Mouse (Mus musculus): ENCODE measurements around the gene Ubr3. TPM values are rescaled to one million over a fixed set of nuclear protein-coding genes. Genes with fewer than 3 reads are reported as not detected.

The Ubr3 gene
- total and polyA plus RNA-seq, 3 experiments = 10.1 to 188 (median 25.3) TPM

DNA sequence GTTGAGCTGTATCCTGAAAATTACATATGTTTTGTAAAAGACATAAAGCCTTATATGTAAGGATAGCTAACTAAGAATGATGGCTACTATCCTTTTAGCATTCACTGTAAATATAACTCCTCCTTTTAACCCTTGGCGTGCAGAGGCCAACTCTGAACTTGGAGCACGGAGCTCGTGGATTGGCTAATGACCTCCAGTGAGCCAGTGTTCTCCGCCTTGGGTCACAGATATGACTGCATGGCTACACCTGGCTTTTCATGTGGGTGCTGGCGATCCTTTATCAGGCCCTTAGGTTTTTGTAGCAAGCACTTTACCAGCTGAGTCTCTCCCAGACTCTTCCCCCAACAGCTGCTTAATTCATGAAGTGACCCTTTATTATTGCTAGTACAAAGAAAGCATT, 42.6 kb downstream of the Ubr3 start:
- no peak overlapping the region for H3K27ac ChIP-seq (ENCODE audit: control insufficient read depth, low read depth, low read length)

GRCm38 (mm10) chr2:69941391-69942030, 44.5 kb downstream of the Ubr3 start:
- H3K27me3 ChIP-seq (ENCODE audit: control insufficient read depth in 1 of 2, insufficient read depth in 2 of 2, low read length in 2 of 2) = no peaks in the 10 kb centered on the region
- H3K79me2 ChIP-seq (ENCODE audit: control insufficient read depth, insufficient read depth, low read length, poor library complexity) = no peaks in the 10 kb centered on the region; the same call in 1 of the 2 replicates
- no peak overlapping the region for H3K9ac ChIP-seq (ENCODE audit: control insufficient read depth, low read depth, low read length, poor library complexity, severe bottlenecking)
- H3K9me3 ChIP-seq (replicated peaks; ENCODE audit: insufficient read depth, low read length) = no peaks in the 10 kb centered on the region
- H3K27ac ChIP-seq (ENCODE audit: control insufficient read depth, low read depth, low read length) = no peak overlapping the region
- DNase-seq (ENCODE audit: low read depth, low spot score) = no peak
- H3K4me1 ChIP-seq (ENCODE audit: control insufficient read depth in 1 of 2, insufficient read depth in 2 of 2, low read length in 2 of 2) = peaks cover 5 to 12% of the 10 kb centered on the region in 2 experiments
- TF ChIP-seq MAZ (IDR thresholded peaks at IDR 0.05; ENCODE audit: low read depth, low read length) (no peak), BHLHE40 (IDR thresholded peaks at IDR 0.05; ENCODE audit: borderline replicate concordance, low read depth, low read length) (no peak), E2F4 (IDR thresholded peaks at IDR 0.05; ENCODE audit: borderline replicate concordance, low read depth, low read length) (no peak), TAL1 (IDR thresholded peaks at IDR 0.05; ENCODE audit: low read length) (no peak), EP300 (IDR thresholded peaks at IDR 0.05; ENCODE audit: low read depth in 1 of 2, low read length in 2 of 2) (no peak), TCF12 (IDR thresholded peaks at IDR 0.05; ENCODE audit: low read depth, low read length) (no peak)
- H3K36me3 ChIP-seq (ENCODE audit: control insufficient read depth in 1 of 2, insufficient read depth in 2 of 2, low read length in 2 of 2) = peaks cover 15 to 19% of the 10 kb centered on the region in 2 experiments
- H3K4me3 ChIP-seq (ENCODE audit: control insufficient read depth in 1 of 2, insufficient read depth in 1 of 2, low read depth in 2 of 2, low read length in 2 of 2) = no peak overlapping the region

More for the DNA sequence above, 42.6 kb downstream of the Ubr3 start:
- no peak overlapping the region for H3K9ac ChIP-seq (ENCODE audit: control insufficient read depth, low read depth, low read length, poor library complexity, severe bottlenecking)
- H3K27me3 ChIP-seq (ENCODE audit: control insufficient read depth in 1 of 2, insufficient read depth in 2 of 2, low read length in 2 of 2) = no peaks in the 10 kb centered on the region
- H3K36me3 ChIP-seq (ENCODE audit: control insufficient read depth in 1 of 2, insufficient read depth in 2 of 2, low read length in 2 of 2) = peaks cover 4 to 14% of the 10 kb centered on the region in 2 experiments; a peak in 3 of 4 replicates
- no peak for DNase-seq (ENCODE audit: low read depth, low spot score)
- H3K4me3 ChIP-seq (ENCODE audit: control insufficient read depth in 1 of 2, insufficient read depth in 1 of 2, low read depth in 2 of 2, low read length in 2 of 2) = no peak overlapping the region
- no peaks in the 10 kb centered on the region; the same call in 1 of the 2 replicates for H3K79me2 ChIP-seq (ENCODE audit: control insufficient read depth, insufficient read depth, low read length, poor library complexity)
- peaks cover 0 to 3% of the 10 kb centered on the region in 2 experiments; a peak in 2 of 4 replicates for H3K4me1 ChIP-seq (ENCODE audit: control insufficient read depth in 1 of 2, insufficient read depth in 2 of 2, low read length in 2 of 2)
- no peaks in the 10 kb centered on the region for H3K9me3 ChIP-seq (replicated peaks; ENCODE audit: insufficient read depth, low read length)
- TF ChIP-seq E2F4 (IDR thresholded peaks at IDR 0.05; ENCODE audit: borderline replicate concordance, low read depth, low read length) = no peak
- no peak for TF ChIP-seq KAT2A (conservative IDR thresholded peaks at IDR 0.05; ENCODE audit: low read depth, low read length)
- TF ChIP-seq SIN3A (IDR thresholded peaks at IDR 0.05; ENCODE audit: low read length) = no peak
- no peak for TF ChIP-seq CHD1 (IDR thresholded peaks at IDR 0.05; ENCODE audit: low read depth, low read length)
- no peak for TF ChIP-seq MAX (IDR thresholded peaks at IDR 0.05; ENCODE audit: low read length)
- no peak for TF ChIP-seq ZKSCAN1 (IDR thresholded peaks at IDR 0.05; ENCODE audit: low read depth, low read length)
- no peak for TF ChIP-seq RAD21 (IDR thresholded peaks at IDR 0.05; ENCODE audit: low read depth, low read length)
- TF ChIP-seq NRF1 (IDR thresholded peaks at IDR 0.05; ENCODE audit: insufficient read depth, low read depth, low read length, poor library complexity, severe bottlenecking) = no peak
- TF ChIP-seq UBTF (IDR thresholded peaks at IDR 0.05; ENCODE audit: borderline replicate concordance, insufficient read depth, low read depth, low read length) = no peak
- TF ChIP-seq MYB (IDR thresholded peaks at IDR 0.05; ENCODE audit: low read depth, low read length) = no peak
- no peak for TF ChIP-seq NELFE (IDR thresholded peaks at IDR 0.05; ENCODE audit: low read depth, low read length)
- TF ChIP-seq USF1 (IDR thresholded peaks at IDR 0.05; ENCODE audit: low read depth, low read length) = no peak
- no peak for TF ChIP-seq USF2 (IDR thresholded peaks at IDR 0.05; ENCODE audit: borderline replicate concordance in 1 of 2, insufficient read depth in 1 of 2, low read depth in 1 of 2, low read length in 2 of 2)
- TF ChIP-seq ZMIZ1 (IDR thresholded peaks at IDR 0.05; ENCODE audit: low read depth, low read length) = no peak
- TF ChIP-seq SMC3 (IDR thresholded peaks at IDR 0.05; ENCODE audit: low read depth, low read length) = no peak
